Comparison of ENCODE assay signal across 21 mouse cellular contexts in genomic region chr7:80917916-80918465, GRCm38 (mm10). TPM values are rescaled to one million over a fixed set of nuclear protein-coding genes. Genes with fewer than 3 reads are reported as not detected.
DNase-seq lines count a peak whose midpoint lies in the region; ATAC-seq and TF ChIP-seq lines count a peak whose summit lies in the region.
"Had no signal": no experiment of that assay in that cellular context is flagged by ENCODE, and none has a peak within 500 bp of the region (broad histone marks: within the 10 kb centered on the region; RNA-seq: fewer than 3 reads in every experiment).

No protein-coding gene starts in this region.

- H3K9me3 ChIP-seq in liver, postnatal 0 days (ENCODE audit: low read length), result no peaks in the 10 kb centered on the region
- no peaks in the 10 kb centered on the region for H3K9me3 ChIP-seq in embryonic facial prominence, embryonic 10.5 days
- H3K9me3 ChIP-seq: heart, embryonic 13.5 days; limb, embryonic 13.5 days; midbrain, embryonic 12.5 days had no signal

- H3K36me3 ChIP-seq in liver, adult 2 months (ENCODE audit: control insufficient read depth, insufficient read depth, low read length), result peaks cover 55% of the 10 kb centered on the region
- peaks cover 47% of the 10 kb centered on the region for H3K36me3 ChIP-seq in liver, postnatal 0 days (replicated peaks; ENCODE audit: insufficient read depth, low read length)
- H3K36me3 ChIP-seq in embryonic facial prominence, embryonic 10.5 days (replicated peaks), result peaks cover 98% of the 10 kb centered on the region

- peak; percentile 28 for DNase-seq in liver, adult 2 months (ENCODE audit: extremely low read depth, low read depth, low spot score)
- DNase-seq in liver, postnatal 0 days, result no peak
- peak; percentile 24 for DNase-seq in 416B (ENCODE audit: low read depth)
- peak; percentile 61 for DNase-seq in CD4-positive, CD25-positive, alpha-beta regulatory T cell, adult 2 months (ENCODE audit: low read depth, low spot score)
- DNase-seq in kidney, postnatal 14 days, result peak; percentile 61
- no peak for DNase-seq in MN1 (ENCODE audit: low spot score)
- DNase-seq in embryonic facial prominence, embryonic 10.5 days (ENCODE audit: low spot score), result no peak
- DNase-seq: adrenal gland, postnatal 36 days; cerebellum, adult 9-10 months; forebrain, postnatal 0 days; gastrocnemius, postnatal 14 days; heart, adult 18-20 months; heart, postnatal 14 days; layer of hippocampus, postnatal 36 days had no signal

- ATAC-seq in liver, postnatal 0 days, result no peak
- ATAC-seq: forebrain, postnatal 0 days had no signal

- no peak for TF ChIP-seq CTCF in liver, adult 2 months (IDR thresholded peaks at IDR 0.05; ENCODE audit: low read depth, low read length)
- no peak for TF ChIP-seq CTCF in liver, postnatal 0 days (IDR thresholded peaks at IDR 0.05; ENCODE audit: low read depth)

- H3K9ac ChIP-seq in liver, adult 2 months (ENCODE audit: low read depth, low read length), result no peak overlapping the region
- H3K9ac ChIP-seq in liver, postnatal 0 days (replicated peaks), result no peak overlapping the region
- H3K9ac ChIP-seq: forebrain, postnatal 0 days; heart, embryonic 13.5 days; limb, embryonic 13.5 days; liver, embryonic 14.5 days; midbrain, embryonic 12.5 days had no signal

- no peaks in the 10 kb centered on the region; the same call in 1 of the 2 replicates for H3K79me2 ChIP-seq in liver, adult 2 months (ENCODE audit: control insufficient read depth, insufficient read depth, low read length)

- 39% methylated on average over 4 of the region's 4 CpGs for WGBS in liver, adult 2 months
- 71% methylated on average over 4 of the region's 4 CpGs for WGBS in liver, postnatal 0 days (ENCODE audit: insufficient replicate concordance)
- 92% methylated on average over 4 of the region's 4 CpGs for WGBS in embryonic facial prominence, embryonic 10.5 days

- no peaks in the 10 kb centered on the region for H3K27me3 ChIP-seq in liver, adult 2 months (ENCODE audit: control insufficient read depth, insufficient read depth, low read length)
- H3K27me3 ChIP-seq in liver, postnatal 0 days (ENCODE audit: insufficient read depth, low read length), result no peaks in the 10 kb centered on the region
- H3K27me3 ChIP-seq in embryonic facial prominence, embryonic 10.5 days (replicated peaks; ENCODE audit: low read depth, poor library complexity, severe bottlenecking), result no peaks in the 10 kb centered on the region
- H3K27me3 ChIP-seq: limb, embryonic 13.5 days; midbrain, embryonic 12.5 days had no signal

- H3K4me1 ChIP-seq in liver, adult 2 months (ENCODE audit: control insufficient read depth, insufficient read depth, low read length), result peaks cover 5% of the 10 kb centered on the region
- H3K4me1 ChIP-seq in liver, postnatal 0 days (ENCODE audit: insufficient read depth), result peaks cover 4% of the 10 kb centered on the region; the same call in 1 of the 2 replicates
- H3K4me1 ChIP-seq in embryonic facial prominence, embryonic 10.5 days, result no peaks in the 10 kb centered on the region
- H3K4me1 ChIP-seq: heart, embryonic 13.5 days; limb, embryonic 13.5 days; midbrain, embryonic 12.5 days had no signal

- no peak overlapping the region for H3K4me2 ChIP-seq in liver, postnatal 0 days (ENCODE audit: low read depth, low read length)
- H3K4me2 ChIP-seq: heart, embryonic 13.5 days; limb, embryonic 13.5 days; midbrain, embryonic 12.5 days had no signal

- H3K27ac ChIP-seq in liver, adult 2 months (replicated peaks; ENCODE audit: insufficient read depth, low read depth, low read length), result no peak overlapping the region
- no peak overlapping the region for H3K27ac ChIP-seq in liver, postnatal 0 days (ENCODE audit: low read depth)
- H3K27ac ChIP-seq in embryonic facial prominence, embryonic 10.5 days (replicated peaks), result no peak overlapping the region
- H3K27ac ChIP-seq: heart, embryonic 13.5 days; kidney, postnatal 0 days; limb, embryonic 13.5 days; liver, embryonic 14.5 days; macrophage; midbrain, embryonic 12.5 days; stomach, postnatal 0 days had no signal

- H3K4me3 ChIP-seq in liver, adult 2 months (ENCODE audit: insufficient read depth, low read depth, low read length), result no peak overlapping the region
- H3K4me3 ChIP-seq in liver, postnatal 0 days (ENCODE audit: low read depth, low read length), result no peak overlapping the region
- no peak overlapping the region for H3K4me3 ChIP-seq in embryonic facial prominence, embryonic 10.5 days
- H3K4me3 ChIP-seq: heart, embryonic 13.5 days; limb, embryonic 13.5 days; midbrain, embryonic 12.5 days had no signal

- no peak for TF ChIP-seq EP300 in liver, postnatal 0 days (IDR thresholded peaks at IDR 0.05; ENCODE audit: low read depth)

- TF ChIP-seq POLR2A in liver, adult 2 months (IDR thresholded peaks at IDR 0.05; ENCODE audit: extremely low read depth, insufficient read depth, low read length), result no peak

RNA-seq across cellular contexts. Expression of gene Nmb, which starts 13.1 kb away (rescaled TPM):
- total RNA-seq in liver, adult 2 months (2014; rRNA removed), result 0.65 and 0.67 TPM in 2 replicates
- 1.7 TPM in 1 of 2 replicates, not detected in the other for polyA plus RNA-seq in liver, adult 2 months (2012; rRNA removed)
- 1.4 and 1.7 TPM in 2 replicates for polyA plus RNA-seq in liver, postnatal 0 days (2015; fragmentation: Nextera tagmentation; extraction: Ambion mirVana)
- 7.0 and 7.4 TPM in 2 replicates for polyA plus RNA-seq in embryonic facial prominence, embryonic 10.5 days (2016; fragmentation: Nextera tagmentation; extraction: Ambion mirVana)
- polyA plus RNA-seq: macrophage had no signal

RNA-seq across cellular contexts. Expression of gene Wdr73, which starts 16.9 kb away (rescaled TPM):
- total RNA-seq in liver, adult 2 months (2014; rRNA removed), result 10.2 and 11.7 TPM in 2 replicates
- polyA plus RNA-seq in liver, adult 2 months (2012; rRNA removed), result 13.0 and 13.3 TPM in 2 replicates
- 10.1 and 13.6 TPM in 2 replicates for polyA plus RNA-seq in liver, postnatal 0 days (2015; fragmentation: Nextera tagmentation; extraction: Ambion mirVana)
- 49.1 and 52.0 TPM in 2 replicates for polyA plus RNA-seq in embryonic facial prominence, embryonic 10.5 days (2016; fragmentation: Nextera tagmentation; extraction: Ambion mirVana)

RNA-seq across cellular contexts. Expression of gene Sec11a, which starts 29.6 kb away (rescaled TPM):
- total RNA-seq in liver, adult 2 months (2014; rRNA removed), result 80.9 and 103 TPM in 2 replicates
- polyA plus RNA-seq in liver, adult 2 months (2012; rRNA removed), result 52.0 and 64.6 TPM in 2 replicates
- polyA plus RNA-seq in liver, postnatal 0 days (2015; fragmentation: Nextera tagmentation; extraction: Ambion mirVana), result 82.0 and 89.4 TPM in 2 replicates
- polyA plus RNA-seq in embryonic facial prominence, embryonic 10.5 days (2016; fragmentation: Nextera tagmentation; extraction: Ambion mirVana), result 188 and 190 TPM in 2 replicates

RNA-seq across cellular contexts. Expression of gene Zscan2, which starts 57.3 kb away (rescaled TPM):
- total RNA-seq in liver, adult 2 months (2014; rRNA removed), result 3.0 and 4.6 TPM in 2 replicates
- 1.6 and 2.7 TPM in 2 replicates for polyA plus RNA-seq in liver, adult 2 months (2012; rRNA removed)
- polyA plus RNA-seq in liver, postnatal 0 days (2015; fragmentation: Nextera tagmentation; extraction: Ambion mirVana), result 0.43 and 0.47 TPM in 2 replicates
- 3.0 and 3.5 TPM in 2 replicates for polyA plus RNA-seq in embryonic facial prominence, embryonic 10.5 days (2016; fragmentation: Nextera tagmentation; extraction: Ambion mirVana)

Comparison
In these comparisons a context has a peak if more than half of its experiments do, and no peak if none do; other contexts are left out.
1. DNase-seq: peak in liver, adult 2 months (single experiment), 416B (single experiment), CD4-positive, CD25-positive, alpha-beta regulatory T cell, adult 2 months (single experiment) and kidney, postnatal 14 days (single experiment); none in liver, postnatal 0 days (single experiment), MN1 (single experiment) and embryonic facial prominence, embryonic 10.5 days (single experiment).